Mouse (Mus musculus) kidney, adult 2 months (tissue): ENCODE results near the gene Tmem240.

Experiments used
- CTCF ChIP-seq: fragments of 200-500 bp; conservative IDR thresholded peaks from 2 replicates; pipeline ENCODE4 v1.5.1; 2011; ENCODE audit warnings: low read depth, mild to moderate bottlenecking, control low read depth, low read length, moderate library complexity, mixed read lengths; ENCODE audit not compliant: insufficient read depth, insufficient read length
- POLR2A ChIP-seq: fragments of 200-500 bp; IDR thresholded peaks from one replicate; pipeline ENCODE4 v1.6.1; 2011; ENCODE audit warnings: low read depth, low read length, control low read depth

DNA sequence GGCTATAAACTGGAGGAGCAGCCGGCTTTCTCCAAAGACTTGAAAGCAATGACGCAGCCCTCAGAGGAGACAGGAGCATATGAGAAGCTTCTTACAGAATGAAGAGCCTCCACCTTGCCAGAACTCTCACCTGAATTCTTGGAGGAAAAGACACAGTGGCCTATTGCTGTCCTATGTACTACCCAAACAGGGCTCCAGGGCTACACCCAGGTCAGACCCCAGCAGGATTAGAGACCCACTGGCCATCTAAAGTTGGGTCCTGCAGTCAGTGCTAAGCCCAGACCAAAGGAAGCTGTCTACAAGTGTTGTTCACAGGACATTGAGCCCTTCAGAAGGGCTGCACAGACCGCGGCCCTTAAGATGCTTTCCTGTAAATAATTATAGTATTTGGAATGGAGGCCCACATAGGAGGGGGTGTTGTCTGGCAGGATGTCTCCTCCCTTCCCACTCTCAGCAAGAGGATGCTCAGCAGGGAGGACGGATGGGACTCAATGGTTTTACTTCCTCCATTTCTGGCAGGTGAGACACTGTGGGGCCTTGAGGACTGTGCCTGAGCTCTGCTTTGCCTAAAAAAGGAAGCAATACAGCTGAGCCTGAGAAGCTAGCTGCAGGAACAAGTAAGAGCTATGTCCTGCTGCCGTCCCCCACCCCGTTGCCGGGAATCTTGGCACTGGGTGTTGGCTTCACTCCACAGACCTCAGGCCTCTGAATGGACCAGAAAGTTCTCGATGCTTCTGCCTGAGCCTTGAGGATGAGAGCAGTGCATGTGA, 40.6 kb downstream of the Tmem240 start:
- TF ChIP-seq CTCF (no peak), POLR2A (no peak)
